Mouse (Mus musculus): ENCODE measurements at regions not wholly inside any gene's neighbourhood (a gene's known extent, or its start where the extent isn't known, plus 50 kb on each side); places are given as distances from the start of the nearest gene placed in this dataset.
"Not testable (repeated sequence)": the region's sequence is repeated elsewhere in the genome, so short reads cannot be mapped to it uniquely, and the experiment has no call there.

DNA sequence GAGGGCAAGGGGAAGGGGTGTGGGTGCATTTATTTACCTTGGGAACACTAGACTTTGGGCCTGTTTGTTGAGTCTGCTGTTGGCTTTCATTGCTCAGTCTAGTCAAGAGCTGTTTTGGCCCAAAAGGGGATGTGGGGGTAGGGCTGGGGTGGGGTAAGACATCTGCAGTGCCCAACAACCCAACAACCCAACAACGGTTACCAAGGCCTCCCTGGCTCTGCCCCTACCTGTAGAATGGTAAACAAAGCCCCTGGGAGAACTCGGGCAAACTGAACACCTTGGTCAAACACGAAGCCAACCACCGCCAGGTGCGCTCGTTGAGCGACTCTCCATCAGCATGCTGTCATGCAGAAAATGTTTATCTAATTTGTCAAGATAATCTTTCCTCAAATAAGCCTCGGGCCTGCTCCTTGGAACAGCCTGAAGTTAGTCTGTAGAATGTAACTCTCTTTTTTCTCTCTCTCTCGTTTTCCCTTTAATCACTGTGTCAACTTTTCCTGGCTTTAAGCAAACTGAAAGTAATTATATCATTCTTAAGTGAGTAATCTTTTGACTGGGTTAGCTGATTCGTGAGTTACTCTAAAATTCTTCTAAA lies 97.4 kb downstream of the Sox2 start:
- ATAC-seq (ENCODE audit: low FRiP score, low read depth) (no peak), DNase-seq (ENCODE audit: low spot score) (no peak)
- no peak overlapping the region for H3K4me2 ChIP-seq (replicated peaks; ENCODE audit: low read depth, low read length, severe bottlenecking)
- WGBS: 72% methylated on average over 10 of the region's 10 CpGs
- H3K9ac ChIP-seq (ENCODE audit: low read depth, low read length, severe bottlenecking): no peak overlapping the region
- no peaks in the 10 kb centered on the region for H3K36me3 ChIP-seq (ENCODE audit: control insufficient read depth, insufficient read depth, low read length)
- H3K9me3 ChIP-seq (ENCODE audit: control insufficient read depth, low read length): no peaks in the 10 kb centered on the region
- no peaks in the 10 kb centered on the region for H3K4me1 ChIP-seq (ENCODE audit: control insufficient read depth, insufficient read depth, low read length)
- no peak overlapping the region for H3K27ac ChIP-seq (replicated peaks; ENCODE audit: low read depth, low read length)
- H3K27me3 ChIP-seq (ENCODE audit: control insufficient read depth, insufficient read depth, low read length): no peaks in the 10 kb centered on the region
- H3K4me3 ChIP-seq (replicated peaks; ENCODE audit: low read length): no peak overlapping the region
- no peak for TF ChIP-seq POLR2A (IDR thresholded peaks at IDR 0.05; ENCODE audit: borderline replicate concordance, extremely low read depth, insufficient read depth, insufficient read length)

DNA sequence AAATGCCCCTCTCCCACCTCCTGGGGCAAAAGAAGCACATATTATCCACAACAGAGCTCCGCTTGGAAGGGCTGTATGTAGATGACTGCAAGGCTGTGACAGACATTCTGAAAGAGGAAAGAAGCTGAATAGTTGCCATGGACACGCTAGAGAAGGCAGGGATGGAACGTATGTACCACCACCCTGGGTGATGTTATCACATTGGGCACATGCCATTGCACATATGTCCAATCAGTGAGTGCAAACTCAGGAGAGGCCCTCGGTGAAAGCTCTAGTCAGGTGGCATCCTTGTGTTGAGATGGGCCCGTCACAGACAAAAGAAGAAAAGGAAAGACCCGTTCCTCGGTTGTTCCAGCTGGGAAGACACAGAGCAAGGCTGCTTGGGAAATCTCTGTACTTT lies 99.8 kb downstream of the Sox2 start:
- H3K4me1 ChIP-seq (ENCODE audit: control insufficient read depth, insufficient read depth, low read length): no peaks in the 10 kb centered on the region
- H3K9me3 ChIP-seq (ENCODE audit: control insufficient read depth, low read length): no peaks in the 10 kb centered on the region
- no peaks in the 10 kb centered on the region for H3K36me3 ChIP-seq (ENCODE audit: control insufficient read depth, insufficient read depth, low read length)
- no peak overlapping the region for H3K27ac ChIP-seq (replicated peaks; ENCODE audit: low read depth, low read length)
- no peak overlapping the region for H3K4me2 ChIP-seq (replicated peaks; ENCODE audit: low read depth, low read length, severe bottlenecking)
- no peak for TF ChIP-seq POLR2A (IDR thresholded peaks at IDR 0.05; ENCODE audit: borderline replicate concordance, extremely low read depth, insufficient read depth, insufficient read length)
- no peak overlapping the region for H3K9ac ChIP-seq (ENCODE audit: low read depth, low read length, severe bottlenecking)
- no peak overlapping the region for H3K4me3 ChIP-seq (replicated peaks; ENCODE audit: low read length)
- DNase-seq (ENCODE audit: low spot score) (no peak), ATAC-seq (ENCODE audit: low FRiP score, low read depth) (no peak)
- 88% methylated on average over 7 of the region's 7 CpGs for WGBS
- H3K27me3 ChIP-seq (ENCODE audit: control insufficient read depth, insufficient read depth, low read length): no peaks in the 10 kb centered on the region

DNA sequence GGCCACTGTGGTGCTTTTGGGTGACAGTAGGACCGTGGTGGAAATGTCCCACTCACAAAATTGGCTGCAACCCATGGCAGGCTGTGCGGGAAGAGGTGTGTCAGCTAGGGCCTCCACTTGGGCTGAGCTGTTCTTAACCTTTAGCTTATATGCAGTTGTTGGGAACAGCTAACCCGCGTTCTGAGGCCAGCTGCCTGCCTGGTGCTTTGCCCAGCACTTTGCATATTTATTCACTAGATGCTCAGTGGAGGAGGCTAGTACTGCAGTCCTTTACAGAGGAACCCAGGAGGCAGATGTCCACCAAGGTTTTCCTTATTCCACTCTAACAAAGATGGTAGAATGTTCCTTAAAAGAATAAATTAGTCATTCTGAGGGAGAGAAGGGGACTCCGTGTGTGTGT lies 101.3 kb downstream of the Sox2 start:
- Histone ChIP-seq H3K27ac (replicated peaks; ENCODE audit: low read depth, low read length) (no peak overlapping the region), H3K4me3 (replicated peaks; ENCODE audit: low read length) (no peak overlapping the region), H3K4me1 (ENCODE audit: control insufficient read depth, insufficient read depth, low read length) (no peaks in the 10 kb centered on the region), H3K36me3 (ENCODE audit: control insufficient read depth, insufficient read depth, low read length) (no peaks in the 10 kb centered on the region), H3K9ac (ENCODE audit: low read depth, low read length, severe bottlenecking) (no peak overlapping the region), H3K4me2 (replicated peaks; ENCODE audit: low read depth, low read length, severe bottlenecking) (no peak overlapping the region), H3K9me3 (ENCODE audit: control insufficient read depth, low read length) (no peaks in the 10 kb centered on the region), H3K27me3 (ENCODE audit: control insufficient read depth, insufficient read depth, low read length) (no peaks in the 10 kb centered on the region)
- ATAC-seq (ENCODE audit: low FRiP score, low read depth) (no peak), DNase-seq (ENCODE audit: low spot score) (no peak)
- no peak for TF ChIP-seq POLR2A (IDR thresholded peaks at IDR 0.05; ENCODE audit: borderline replicate concordance, extremely low read depth, insufficient read depth, insufficient read length)
- WGBS: 74% methylated on average over 5 of the region's 5 CpGs

DNA sequence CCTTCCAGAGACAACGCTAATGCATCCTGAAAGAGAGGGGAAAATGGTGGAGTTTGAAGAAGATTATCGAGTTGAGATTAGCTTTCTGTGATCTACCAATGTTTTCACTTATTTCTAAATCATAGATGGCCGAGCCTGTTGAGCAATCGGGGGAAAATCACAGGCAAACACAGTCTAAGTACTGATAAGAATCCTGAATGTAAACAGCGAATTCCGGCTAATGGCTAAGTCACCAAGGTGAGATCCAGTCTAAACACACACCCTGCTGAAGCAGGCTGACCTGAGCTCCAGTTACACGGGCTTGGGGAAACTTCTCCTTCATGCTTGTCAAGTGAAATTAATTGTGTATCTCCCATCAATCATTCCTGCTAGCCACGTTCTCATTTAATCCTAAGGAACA lies 103.4 kb downstream of the Sox2 start:
- Histone ChIP-seq H3K9ac (ENCODE audit: low read depth, low read length, severe bottlenecking) (no peak overlapping the region), H3K4me1 (ENCODE audit: control insufficient read depth, insufficient read depth, low read length) (no peaks in the 10 kb centered on the region), H3K4me3 (replicated peaks; ENCODE audit: low read length) (no peak overlapping the region), H3K36me3 (ENCODE audit: control insufficient read depth, insufficient read depth, low read length) (no peaks in the 10 kb centered on the region), H3K9me3 (ENCODE audit: control insufficient read depth, low read length) (no peaks in the 10 kb centered on the region), H3K4me2 (replicated peaks; ENCODE audit: low read depth, low read length, severe bottlenecking) (no peak overlapping the region), H3K27me3 (ENCODE audit: control insufficient read depth, insufficient read depth, low read length) (no peaks in the 10 kb centered on the region), H3K27ac (replicated peaks; ENCODE audit: low read depth, low read length) (no peak overlapping the region)
- DNase-seq (ENCODE audit: low spot score): no peak
- TF ChIP-seq POLR2A (IDR thresholded peaks at IDR 0.05; ENCODE audit: borderline replicate concordance, extremely low read depth, insufficient read depth, insufficient read length): no peak
- WGBS: 39% methylated on average over 8 of the region's 8 CpGs
- no peak for ATAC-seq (ENCODE audit: low FRiP score, low read depth)

DNA sequence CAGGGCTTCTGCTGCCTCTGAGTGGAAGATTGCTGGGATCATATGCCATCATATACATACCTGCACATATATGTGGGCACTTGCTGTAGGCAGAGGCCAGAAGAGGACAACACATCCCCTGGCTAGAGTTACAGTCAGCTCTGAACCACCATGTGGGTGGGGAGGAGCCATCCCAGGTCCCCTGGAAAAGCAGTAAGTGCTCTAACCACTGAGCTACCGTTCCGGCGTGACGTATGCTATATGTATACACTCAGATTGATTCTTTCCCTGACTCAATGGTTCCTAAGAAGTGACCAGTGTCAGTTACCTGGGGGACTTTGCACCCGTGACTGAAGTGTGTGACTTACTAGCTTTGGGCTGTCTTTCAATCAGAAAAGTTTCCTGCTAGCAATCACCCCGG lies 104.6 kb downstream of the Sox2 start:
- Histone ChIP-seq H3K36me3 (ENCODE audit: control insufficient read depth, insufficient read depth, low read length) (no peaks in the 10 kb centered on the region), H3K4me2 (replicated peaks; ENCODE audit: low read depth, low read length, severe bottlenecking) (no peak overlapping the region), H3K27me3 (ENCODE audit: control insufficient read depth, insufficient read depth, low read length) (no peaks in the 10 kb centered on the region), H3K27ac (replicated peaks; ENCODE audit: low read depth, low read length) (no peak overlapping the region), H3K9me3 (ENCODE audit: control insufficient read depth, low read length) (no peaks in the 10 kb centered on the region), H3K9ac (ENCODE audit: low read depth, low read length, severe bottlenecking) (no peak overlapping the region), H3K4me1 (ENCODE audit: control insufficient read depth, insufficient read depth, low read length) (no peaks in the 10 kb centered on the region), H3K4me3 (replicated peaks; ENCODE audit: low read length) (no peak overlapping the region)
- ATAC-seq (ENCODE audit: low FRiP score, low read depth) (no peak), DNase-seq (ENCODE audit: low spot score) (no peak)
- no peak for TF ChIP-seq POLR2A (IDR thresholded peaks at IDR 0.05; ENCODE audit: borderline replicate concordance, extremely low read depth, insufficient read depth, insufficient read length)
- WGBS: 94% methylated on average over 6 of the region's 6 CpGs

DNA sequence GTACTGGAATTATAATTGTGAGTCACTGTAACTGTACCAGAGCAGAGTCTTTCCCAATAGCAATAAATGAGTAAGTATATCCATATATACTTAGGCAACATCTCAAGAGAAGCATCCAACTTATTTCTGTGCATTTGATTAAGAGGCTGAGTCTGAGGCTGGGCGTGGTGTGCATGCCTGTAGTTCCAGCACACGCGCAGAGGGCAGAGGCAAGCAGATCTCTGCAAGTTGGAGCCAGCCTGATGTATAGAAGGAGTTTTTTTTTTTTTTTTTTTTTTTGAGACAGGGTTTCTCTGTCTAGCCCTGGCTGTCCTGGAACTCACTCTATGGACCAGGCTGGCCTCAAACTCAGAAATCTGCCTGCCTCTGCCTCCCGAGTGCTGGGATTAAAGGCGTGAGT lies 105.1 kb downstream of the Sox2 start:
- not testable (repeated sequence) for H3K27me3 ChIP-seq (ENCODE audit: control insufficient read depth, insufficient read depth, low read length); H3K4me1 ChIP-seq (ENCODE audit: control insufficient read depth, insufficient read depth, low read length); H3K27ac ChIP-seq (replicated peaks; ENCODE audit: low read depth, low read length); ATAC-seq (ENCODE audit: low FRiP score, low read depth); H3K9ac ChIP-seq (ENCODE audit: low read depth, low read length, severe bottlenecking); H3K9me3 ChIP-seq (ENCODE audit: control insufficient read depth, low read length); H3K36me3 ChIP-seq (ENCODE audit: control insufficient read depth, insufficient read depth, low read length); DNase-seq (ENCODE audit: low spot score); H3K4me3 ChIP-seq (replicated peaks; ENCODE audit: low read length); H3K4me2 ChIP-seq (replicated peaks; ENCODE audit: low read depth, low read length, severe bottlenecking)
- 99% methylated on average over 5 of the region's 5 CpGs for WGBS

All from limb, embryonic 14.5 days (tissue).